Mouse (Mus musculus) megakaryocyte-erythroid progenitor cell, adult 5-6 weeks (primary cell): ENCODE results near the gene Gga1. TPM values are rescaled to one million over a fixed set of nuclear protein-coding genes. Genes with fewer than 3 reads are reported as not detected.
"Not testable (repeated sequence)": the region's sequence is repeated elsewhere in the genome, so short reads cannot be mapped to it uniquely, and the experiment has no call there.

Source experiments
- ATAC-seq: replicated peaks from 2 replicates; pipeline ENCODE4 v1.8.0; 2016; ENCODE audit warnings: mild to moderate bottlenecking, inconsistent platforms; ENCODE audit not compliant: severe bottlenecking, poor library complexity, low FRiP score, low TSS enrichment
- total RNA-seq, 2 experiments: library from RNA; stranded (forward) in 1 of 2; stranded (reverse) in 1 of 2; fragments of 200-1000, 215-1000 nt in 1 of 2; fragments of >200 nt in 1 of 2; fragmentation: Nextera tagmentation in 1 of 2; gene quantifications; 2 replicates each; pipeline ENCODE4 v1.2.3; 2014 to 2017

The Gga1 gene
- total RNA-seq, 2 experiments from 2014 or later: 10.9 to 47.6 TPM

DNA sequence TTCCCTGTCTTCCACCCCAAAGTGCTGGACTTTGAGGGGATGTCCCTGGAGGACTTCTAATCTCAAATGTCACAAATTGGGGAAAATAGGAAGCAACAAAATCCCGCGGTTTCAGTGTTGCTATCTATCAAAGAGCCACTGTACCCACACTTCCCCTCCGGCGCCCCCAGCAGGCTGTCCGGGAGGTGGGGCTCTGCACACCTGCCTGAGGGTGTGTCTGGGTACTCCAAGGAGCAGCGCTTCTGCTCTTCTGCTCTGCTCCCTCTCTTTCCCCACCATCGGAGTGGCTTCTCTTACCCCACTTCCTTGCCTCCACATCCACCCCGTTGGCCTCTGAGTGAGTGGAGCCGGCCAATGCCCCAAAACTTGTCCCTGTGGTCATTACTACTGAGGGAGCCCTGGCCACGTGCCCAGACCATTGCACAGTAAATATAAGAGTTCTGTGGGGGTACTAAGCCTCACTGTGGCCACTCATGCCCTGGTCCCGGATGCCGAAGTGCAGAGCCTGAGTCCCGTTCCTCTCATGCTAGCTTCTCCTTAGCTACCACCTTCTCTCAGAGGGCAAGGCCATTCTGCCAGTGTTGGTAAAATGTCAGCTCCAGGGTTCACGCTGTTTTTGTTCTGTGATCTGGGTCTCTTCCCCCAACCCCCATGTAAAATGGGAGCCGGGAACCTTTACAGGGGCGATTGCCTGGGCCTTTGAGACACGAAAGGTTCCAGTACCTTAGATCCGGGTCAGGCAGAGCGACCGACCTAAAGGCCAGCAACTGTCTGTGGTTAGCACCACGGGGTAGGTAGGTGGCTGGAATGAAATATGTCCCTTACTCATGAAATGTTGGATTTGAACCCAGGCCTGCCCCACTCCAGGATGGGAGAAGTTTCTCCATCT, 33.2 kb upstream of the Gga1 start:
- no peak for ATAC-seq

DNA sequence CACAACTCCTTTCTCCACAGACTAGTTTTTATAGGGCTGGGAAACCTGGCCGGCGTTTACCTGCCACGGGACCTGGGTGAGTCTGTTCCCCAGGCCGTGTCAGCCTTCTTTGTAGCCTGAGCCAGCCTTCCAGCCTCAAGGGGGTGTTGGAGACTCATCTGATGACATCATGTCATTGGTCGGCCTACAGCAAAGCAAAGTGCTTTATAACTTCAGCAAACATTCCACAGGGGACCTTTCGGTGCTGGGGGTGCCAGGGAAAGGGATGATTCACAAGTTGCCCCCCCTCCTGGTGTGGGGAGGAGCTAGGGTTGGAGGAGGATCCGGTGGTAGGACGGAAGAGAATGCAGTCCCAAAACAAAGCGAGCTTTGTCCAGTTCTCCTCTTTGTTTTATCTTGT, 32.2 kb upstream of the Gga1 start:
- no peak for ATAC-seq

DNA sequence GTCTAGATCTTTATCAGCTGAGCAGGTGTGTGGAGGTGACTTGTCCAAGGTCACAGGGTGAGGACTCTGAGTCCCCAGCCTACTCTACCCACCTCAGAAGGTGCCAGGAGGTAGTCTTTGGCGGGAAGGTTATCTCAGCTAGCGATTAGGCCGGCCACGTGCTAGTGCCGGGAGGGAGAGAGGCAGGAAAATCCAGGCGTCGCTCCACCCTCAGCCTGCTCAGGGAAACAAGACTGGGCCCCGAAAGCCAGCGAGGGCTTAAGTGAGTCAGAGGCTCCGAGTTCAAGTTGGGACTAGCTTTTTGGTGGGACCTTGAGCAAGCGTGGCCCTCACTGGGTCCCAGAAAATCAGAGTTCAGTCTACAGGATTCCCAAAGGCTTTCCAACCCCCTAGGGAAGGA, 31.7 kb upstream of the Gga1 start:
- ATAC-seq: no peak

- ATAC-seq: no peak
Observed at GRCm38 (mm10) chr15:78845867-78846266, 31.1 kb upstream of the Gga1 start.

DNA sequence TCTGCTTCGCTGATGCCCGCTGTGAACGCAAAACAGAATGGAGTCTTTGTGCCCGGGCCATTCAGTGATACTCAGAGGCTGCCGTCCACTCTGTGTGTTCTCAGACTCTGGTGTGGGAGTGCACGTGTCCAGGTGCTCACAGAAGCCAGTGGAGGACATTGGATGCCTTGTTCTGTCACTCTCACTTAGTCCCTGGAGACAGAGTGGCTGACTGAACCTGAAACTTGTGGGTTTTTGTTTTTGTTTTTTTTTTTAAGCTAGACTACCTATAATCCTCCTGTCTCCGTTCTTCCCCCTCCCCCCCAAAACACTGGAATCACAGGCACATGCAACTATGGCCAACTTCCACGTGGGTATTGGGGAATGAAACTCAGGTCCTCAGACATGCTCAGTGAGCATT, 30.6 kb upstream of the Gga1 start:
- no peak for ATAC-seq

DNA sequence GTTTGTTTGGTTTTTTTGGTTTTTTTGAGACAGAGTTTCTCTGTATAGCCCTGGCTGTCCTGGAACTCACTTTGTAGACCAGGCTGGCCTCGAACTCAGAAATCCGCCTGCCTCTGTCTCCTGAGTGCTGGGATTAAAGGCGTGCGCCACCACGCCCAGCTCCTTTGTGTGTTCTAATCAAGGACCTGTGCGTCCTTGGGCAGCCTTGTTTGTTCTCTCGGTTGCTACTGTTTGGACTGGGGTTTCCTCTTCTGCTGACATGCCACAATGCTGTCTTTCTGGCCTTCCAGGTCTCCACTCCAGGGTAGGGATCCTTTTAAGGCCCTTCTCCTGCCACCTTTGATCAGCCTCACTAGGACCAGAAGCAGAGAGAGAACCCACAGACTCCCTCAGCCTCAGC, 30.2 kb upstream of the Gga1 start:
- not testable (repeated sequence) for ATAC-seq

DNA sequence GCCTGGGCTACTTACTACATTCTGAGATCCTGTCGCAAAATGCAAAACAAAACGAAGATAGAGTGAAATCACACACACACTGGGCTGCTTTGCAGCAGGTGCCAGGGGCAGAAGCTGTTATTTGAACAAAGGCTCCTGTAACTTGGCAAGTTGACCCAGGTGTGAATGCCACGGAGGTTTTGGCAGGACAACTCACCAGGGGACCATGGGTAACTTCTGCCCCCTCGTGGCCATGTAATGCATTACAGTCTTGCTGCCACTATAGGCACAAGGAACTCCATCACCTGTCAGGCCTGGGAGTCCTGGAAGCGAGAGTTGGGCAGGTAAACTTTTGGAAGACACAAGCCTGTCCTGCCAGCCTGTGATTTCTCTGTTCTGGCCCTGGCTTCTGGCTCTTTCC, 28.5 kb upstream of the Gga1 start:
- 0 out of 2 replicates have a peak, but pooled peaks have one; percentile 34 for ATAC-seq

DNA sequence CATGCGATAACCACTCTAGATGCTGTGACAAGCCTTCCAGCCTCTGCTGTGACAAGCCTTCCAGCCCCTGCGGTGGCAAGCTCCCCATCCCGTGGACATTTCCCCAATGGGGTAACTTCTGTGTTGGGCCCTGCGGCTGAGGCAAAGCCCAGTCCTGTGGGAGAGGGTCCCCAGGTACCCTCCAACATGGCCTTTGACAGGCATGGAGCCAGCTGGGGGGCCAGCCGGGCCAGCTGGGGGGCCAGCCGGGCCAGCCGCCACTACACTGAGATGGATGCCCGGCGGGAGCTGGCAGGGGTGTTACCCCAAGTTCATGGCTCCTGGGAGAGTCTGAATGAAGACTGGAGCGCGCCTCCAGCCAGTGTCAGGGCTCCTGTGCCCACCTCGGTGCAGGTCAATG, 27.5 kb upstream of the Gga1 start:
- ATAC-seq: no peak

DNA sequence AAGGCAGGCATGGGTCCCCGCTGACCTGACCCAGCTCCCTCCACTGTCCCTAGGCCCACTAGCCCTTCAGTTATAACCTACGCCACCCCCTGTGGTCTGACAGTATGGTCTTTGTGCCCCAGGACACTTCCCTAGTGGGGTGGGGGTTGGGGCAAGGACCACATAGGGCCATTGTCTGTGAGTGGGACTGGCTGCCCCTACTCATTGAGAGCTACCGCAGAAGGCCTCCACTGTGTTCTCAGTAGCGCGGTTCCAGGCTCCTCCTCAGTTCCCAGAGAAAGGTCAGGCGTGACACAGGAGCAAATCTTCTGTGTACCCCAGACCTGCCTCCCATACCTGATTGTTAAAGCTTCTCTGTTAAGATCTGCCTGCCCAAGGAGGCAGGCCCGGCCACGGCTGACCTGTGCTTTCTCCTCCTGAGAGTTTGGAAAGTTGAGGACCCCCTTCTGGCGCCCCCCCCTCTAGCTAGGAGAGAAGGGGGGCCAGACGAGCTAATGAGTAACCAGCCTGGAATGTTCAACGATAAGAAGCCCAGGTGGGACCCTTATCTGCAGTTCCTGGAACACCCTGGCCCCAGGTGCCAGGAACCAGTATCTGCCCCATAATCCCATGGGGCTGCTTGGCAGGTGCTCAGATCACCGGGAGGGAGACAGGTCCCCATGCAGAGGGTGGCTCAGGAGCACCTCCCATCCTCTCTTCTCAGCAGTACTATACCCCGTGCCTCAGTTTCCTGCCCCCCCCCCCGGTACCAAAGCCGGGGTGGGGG, 26.7 kb upstream of the Gga1 start:
- ATAC-seq: no peak

DNA sequence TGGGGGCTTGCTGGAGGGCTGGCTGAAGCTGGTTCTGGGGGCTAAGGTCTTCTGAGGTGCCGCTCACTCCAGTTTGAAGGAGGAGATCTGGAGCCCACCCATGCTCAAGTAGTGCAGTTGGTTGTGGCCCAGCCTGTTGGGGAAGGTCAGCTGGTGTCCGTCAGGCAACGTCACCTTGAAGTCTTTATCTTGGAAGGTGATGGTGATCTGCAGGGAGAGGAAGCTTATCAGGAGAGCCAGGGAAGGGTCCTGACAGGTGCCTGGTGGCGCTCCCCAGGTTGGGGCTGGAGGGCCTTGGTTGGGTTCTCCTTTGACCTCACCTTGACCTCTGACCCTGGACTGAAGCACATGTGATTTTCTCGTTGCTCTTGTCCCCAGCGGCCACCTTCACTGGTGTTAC, 26.0 kb upstream of the Gga1 start:
- ATAC-seq: no peak

- ATAC-seq: peak; percentile 89
Observed at GRCm38 (mm10) chr15:78851505-78852153, 25.4 kb upstream of the Gga1 start.

DNA sequence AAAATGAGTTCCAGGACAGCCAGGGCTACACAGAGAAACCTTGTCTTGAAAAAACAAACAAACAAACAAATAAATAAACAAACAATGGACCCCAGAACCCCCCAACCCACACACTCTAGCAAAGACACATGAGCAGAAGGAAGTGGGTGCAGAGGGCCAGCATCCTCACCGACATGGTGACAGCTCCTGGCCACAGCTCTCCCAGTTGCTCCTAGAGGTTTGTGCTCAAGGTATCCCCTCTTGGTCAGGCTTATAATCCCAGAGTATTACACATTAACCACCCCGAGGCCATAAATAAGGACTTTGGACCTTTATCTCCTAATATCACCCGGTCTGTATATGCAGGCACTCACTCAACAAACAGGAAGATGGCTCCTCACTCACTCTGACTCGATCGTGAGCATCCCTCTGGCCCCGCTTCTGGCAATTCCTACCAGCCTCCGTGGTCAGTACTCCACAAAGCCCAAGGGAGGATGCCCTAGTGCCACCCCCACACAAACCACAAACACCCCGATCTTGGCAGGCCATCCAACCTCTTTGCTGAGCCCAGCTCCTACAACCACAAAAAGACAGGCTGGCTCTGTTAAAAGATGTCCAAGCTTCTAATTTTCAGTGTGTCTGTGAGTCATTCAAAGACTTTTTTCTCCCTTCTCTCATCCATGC, 21.6 kb upstream of the Gga1 start, which contains the start of gene Lgals2:
TSS of gene Lgals2 (minus strand) at position 227 of the 663 bp plus-strand sequence.
- no peak for ATAC-seq

GRCm38 (mm10) chr15:78857009-78857408, 20.0 kb upstream of the Gga1 start:
- ATAC-seq: no peak

GRCm38 (mm10) chr15:78859311-78859710, 17.7 kb upstream of the Gga1 start:
- no peak for ATAC-seq

DNA sequence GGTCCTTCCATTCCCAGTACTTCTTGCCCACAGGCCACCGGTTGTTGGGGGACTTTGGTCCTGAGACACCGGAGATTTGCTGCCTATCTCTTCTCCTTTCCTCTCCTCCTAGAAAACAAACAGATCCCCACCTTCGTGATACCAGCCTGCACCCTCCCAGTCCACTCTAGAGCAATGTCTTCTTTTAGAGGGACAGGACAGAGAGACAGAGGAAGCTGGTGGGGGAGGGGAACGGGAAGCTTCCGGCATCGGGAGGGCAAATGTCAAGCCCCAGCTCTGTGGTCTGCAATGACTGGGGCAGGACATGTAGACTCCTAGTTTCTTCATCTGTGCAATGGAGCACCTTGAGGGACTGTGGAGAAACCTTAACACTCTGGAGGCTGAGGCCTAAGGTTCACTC, 17.3 kb upstream of the Gga1 start:
- ATAC-seq: no peak

- ATAC-seq: no peak
Observed at GRCm38 (mm10) chr15:78862280-78862679, 14.7 kb upstream of the Gga1 start.

- ATAC-seq: no peak
Observed at GRCm38 (mm10) chr15:78863154-78863553, 13.8 kb upstream of the Gga1 start.

- ATAC-seq: no peak
Observed at GRCm38 (mm10) chr15:78863852-78864253, 13.1 kb upstream of the Gga1 start.

DNA sequence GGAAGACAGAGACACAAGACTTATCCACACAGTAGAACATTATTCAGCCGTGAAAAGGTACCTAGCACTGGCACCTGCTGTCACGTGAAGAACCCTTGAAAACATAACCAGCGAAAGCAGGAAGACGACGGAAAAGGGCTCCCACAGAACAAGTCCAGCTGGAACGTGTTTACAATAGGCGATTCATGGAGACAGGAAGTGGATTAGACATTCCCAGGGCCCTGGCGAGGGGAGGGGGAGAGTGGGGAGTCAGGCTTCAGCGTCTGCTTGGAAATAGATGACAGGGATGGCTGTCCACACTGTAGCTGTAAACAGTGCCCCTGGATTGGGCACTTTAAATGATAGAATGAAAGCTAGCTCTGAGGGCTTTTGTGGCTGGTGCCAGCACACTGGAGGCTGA, 8.6 kb upstream of the Gga1 start:
- ATAC-seq: no peak

DNA sequence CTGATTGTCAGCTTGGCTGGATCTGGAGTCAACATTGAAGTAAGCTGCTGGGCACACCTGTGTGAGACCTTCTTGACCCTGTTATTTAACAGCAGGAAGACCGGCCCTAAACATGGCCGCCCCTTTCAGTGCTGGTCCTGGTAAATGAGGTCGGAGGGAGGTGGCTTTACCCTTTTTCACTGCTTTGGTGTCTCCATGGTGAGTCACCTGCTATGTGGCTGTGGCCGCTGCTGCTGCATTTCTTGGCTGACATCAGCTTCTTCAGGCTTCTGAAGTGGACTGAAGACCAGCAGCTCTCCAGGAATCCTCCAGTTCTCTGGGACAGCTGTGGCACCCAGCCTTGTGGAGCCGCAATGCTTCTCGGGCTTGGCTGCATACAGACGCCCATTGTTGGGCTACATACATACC, 8.2 kb upstream of the Gga1 start:
- no peak for ATAC-seq
